Mouse (Mus musculus) heart, adult 11 months (tissue): Measurements from ENCODE around the gene Tnpo1.
A peak's percentile ranks its signal among the peaks of the same experiment; 100 is the strongest.
"Not testable (repeated sequence)": the region's sequence is repeated elsewhere in the genome, so short reads cannot be mapped to it uniquely, and the experiment has no call there.

Experiments used
- DNase-seq: peaks from one replicate; pipeline ENCODE4 v3.0.0; 2022

Gene Tnpo1

DNA sequence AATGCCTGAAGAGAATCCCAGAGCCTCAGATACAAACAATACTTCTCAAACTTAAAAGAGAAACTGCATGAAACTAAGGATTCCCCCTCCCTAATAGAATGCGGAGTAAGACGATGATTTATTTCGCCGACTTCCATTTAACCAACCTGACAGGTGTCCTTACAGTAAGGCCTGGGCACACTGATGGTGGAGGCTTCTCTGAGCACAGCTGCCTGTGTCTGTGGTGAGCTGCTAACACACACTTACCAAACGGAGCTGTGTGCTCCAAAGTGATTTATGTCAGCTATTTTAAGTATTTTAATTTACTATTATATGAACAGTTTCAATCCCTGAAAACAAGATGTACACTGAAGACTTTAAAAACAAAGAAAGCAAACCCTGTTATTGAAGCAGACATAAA lies 42.4 kb downstream of the Tnpo1 start:
- DNase-seq: peak; percentile 33

DNA sequence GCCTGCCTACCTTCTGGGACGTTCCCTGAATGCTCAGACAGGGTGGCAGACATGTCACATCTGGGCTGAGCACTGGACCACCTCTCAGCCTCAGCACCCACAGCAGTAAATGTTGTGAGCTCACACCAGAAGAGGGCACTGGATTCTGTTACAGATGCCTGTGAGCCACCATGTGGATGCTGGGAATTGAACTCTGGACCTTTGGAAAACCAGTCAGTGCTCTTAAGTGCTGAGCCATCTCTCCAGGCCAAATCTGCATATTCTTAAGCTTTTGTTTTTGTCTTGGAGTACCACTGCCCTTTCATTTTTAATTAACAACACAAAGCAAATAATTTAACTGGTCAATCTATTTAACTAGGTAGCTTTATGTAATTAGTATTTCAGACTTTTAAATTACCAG lies 44.2 kb downstream of the Tnpo1 start:
- no peak for DNase-seq

DNA sequence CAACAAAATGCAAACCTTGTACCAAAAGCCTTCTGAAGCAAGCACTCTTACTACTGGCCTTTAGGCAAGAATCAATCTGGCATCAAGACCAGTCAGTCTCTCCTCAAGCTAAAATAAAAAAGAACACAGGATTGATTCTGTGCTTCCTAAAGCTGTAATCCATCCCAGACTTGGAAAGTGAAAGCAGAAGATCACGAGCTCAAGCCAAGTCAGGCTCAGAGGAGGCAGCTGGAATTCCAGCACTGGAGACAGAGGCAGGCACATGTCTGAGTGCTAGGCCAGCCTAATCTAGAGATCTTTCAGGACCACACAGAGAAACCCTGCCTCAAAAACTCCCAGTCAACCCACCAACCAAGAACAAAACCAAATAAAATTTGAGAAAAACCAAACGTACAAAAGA lies 45.8 kb downstream of the Tnpo1 start:
- peak; percentile 92 for DNase-seq

DNA sequence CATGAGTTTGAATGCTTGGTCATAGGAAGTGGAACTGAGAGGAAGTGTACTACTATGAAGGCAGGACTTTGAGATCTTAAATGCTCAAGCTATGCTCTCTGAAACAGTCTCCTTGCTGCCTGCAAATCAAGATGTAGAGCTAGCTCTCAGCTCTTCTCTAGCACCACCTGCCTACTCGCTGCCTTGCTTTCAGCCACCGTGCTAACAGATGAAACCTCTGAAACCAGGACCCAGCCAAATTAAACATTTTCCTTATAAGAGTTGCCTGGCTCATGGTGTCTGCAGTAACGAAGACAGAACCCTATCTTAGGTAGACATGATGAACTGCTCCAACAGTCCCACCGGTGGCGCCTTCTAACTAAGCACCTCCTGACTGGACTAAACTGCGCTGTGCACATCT lies 46.8 kb downstream of the Tnpo1 start:
- DNase-seq: peak; percentile 61

DNA sequence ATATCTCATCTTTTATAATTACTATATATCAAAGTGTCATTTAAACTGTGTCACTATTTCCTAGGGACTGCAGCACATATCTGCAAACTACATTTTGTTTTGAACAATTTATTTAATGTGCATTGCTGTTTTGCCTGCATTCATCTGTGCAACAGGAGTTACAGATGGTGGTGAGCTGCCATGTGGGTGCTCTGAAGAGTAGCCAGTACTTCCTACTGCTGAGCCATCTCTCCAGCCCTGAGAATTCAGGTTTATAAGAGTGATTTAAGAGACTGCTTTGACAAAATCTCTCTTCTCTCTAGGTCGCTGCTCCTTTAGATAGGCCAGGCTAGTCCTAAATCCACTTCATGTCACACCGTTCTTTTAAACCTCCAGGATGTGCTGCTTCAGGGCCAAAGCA lies 49.0 kb downstream of the Tnpo1 start:
- DNase-seq: peak; percentile 51

DNA sequence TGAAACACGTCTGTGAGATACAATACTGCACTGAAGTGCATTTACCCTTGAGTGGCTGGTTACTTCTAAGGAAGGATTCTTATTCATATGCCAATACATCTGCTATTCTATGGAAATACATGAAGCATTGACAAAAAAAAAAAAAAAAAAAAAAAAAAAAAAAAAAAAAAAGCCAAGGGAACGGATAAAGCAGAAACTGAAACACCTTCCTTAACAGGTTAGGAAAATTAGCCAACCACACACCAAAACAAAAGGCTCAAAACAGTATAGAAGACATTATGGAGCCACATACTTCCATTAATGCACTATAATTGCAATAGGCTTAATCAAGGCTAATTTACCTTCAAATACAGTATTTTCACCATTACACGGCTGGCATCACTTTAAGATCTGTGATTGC lies 51.5 kb downstream of the Tnpo1 start:
- no peak for DNase-seq

DNA sequence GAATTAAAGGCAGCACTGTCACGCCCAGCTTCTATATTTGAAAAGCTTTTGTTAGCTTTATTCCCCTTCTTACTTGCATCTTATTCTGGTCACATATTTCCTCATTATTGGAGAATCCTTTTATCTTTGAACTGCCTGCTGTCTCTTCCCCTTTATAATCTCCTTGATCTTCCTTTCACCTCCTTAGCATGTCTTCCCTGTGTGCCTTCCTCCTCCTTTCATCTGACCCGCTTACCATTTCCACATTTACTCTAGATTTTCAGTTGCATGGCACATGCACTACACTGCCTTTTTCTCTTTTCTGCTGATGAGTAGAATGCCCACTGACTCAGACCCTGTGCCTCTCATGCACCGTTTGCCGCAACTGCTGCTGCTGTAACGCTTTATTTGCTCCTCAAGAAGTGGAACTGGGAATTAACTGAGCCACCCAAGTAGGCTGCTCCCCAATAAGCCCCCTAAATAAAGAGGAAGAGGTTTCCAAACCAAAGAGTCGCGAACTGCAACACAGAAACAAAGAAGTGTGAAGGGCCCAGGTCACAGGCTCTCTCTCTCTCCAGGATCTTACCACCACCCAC lies 53.8 kb downstream of the Tnpo1 start:
- peak; percentile 86 for DNase-seq

DNA sequence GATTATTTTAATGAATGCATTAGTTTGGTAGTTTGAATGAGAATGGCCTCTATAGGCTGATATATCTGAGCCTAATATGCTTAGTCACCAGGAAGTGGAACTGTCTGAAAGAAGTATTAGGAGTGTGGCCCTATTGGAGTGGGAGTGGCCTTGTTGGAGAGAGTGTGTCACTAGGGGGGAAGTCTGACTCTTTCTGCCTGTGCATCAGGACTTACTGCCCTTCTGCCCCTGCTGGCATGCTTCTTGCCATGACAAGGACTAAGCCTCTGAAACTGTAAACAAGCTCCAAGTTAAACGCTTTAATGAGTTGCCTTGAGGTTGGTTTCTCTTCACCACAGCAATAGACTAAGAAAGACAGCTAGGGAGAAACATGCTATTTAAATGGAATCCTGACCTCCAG lies 54.9 kb downstream of the Tnpo1 start:
- DNase-seq: peak; percentile 89

DNA sequence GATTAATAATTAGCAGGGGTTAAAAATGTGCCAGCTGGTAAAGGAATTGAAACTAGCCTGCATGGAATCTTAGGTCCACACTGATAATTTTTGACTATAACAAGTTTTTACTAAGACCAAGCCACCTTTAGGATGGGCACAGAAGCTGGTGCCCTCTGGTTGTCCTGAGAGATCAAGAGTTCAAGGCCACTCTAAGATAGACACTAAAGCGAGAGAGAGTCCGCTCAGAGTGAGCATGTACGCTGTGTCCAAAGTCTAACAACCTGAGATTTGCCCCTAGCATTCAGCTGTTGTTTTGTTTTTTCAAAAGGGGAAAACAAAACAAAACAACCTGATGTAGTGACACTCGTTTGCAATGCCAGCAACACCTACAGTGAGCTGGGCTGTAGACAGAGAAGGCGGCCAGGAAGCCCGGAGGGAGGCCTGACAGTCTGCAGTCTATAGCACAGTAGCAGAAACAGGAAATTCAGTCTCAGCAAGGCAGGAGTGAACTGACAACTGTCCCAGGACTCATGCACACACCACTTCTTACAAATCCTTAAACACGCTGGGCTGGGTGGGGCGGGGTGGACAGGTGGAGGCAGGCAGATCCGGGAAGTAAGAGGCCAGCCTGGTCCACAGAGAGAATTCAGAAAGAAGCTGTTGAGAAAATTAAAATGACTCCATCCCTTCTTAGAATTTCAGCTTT lies 57.8 kb downstream of the Tnpo1 start:
- peak; percentile 53 for DNase-seq

DNA sequence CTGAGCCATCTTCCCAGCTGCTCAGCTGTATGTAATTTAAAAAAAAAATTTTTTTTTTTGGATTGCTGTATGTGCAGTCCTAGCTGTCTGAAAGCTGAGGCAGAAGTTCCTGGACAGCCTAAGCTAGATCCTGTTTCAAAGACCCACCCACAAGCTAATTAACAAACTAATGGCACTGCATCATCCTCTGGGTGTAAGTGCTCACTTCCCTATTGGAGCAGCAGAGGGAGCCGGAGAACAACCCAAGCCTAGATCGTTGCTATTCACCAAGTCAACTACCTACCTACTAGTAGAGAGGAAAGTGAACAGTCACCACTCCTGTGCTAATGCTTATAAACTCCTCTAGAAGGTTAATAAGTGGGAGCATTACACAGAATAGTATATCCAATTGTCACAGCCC lies 58.4 kb downstream of the Tnpo1 start:
- DNase-seq: peak; percentile 94

DNA sequence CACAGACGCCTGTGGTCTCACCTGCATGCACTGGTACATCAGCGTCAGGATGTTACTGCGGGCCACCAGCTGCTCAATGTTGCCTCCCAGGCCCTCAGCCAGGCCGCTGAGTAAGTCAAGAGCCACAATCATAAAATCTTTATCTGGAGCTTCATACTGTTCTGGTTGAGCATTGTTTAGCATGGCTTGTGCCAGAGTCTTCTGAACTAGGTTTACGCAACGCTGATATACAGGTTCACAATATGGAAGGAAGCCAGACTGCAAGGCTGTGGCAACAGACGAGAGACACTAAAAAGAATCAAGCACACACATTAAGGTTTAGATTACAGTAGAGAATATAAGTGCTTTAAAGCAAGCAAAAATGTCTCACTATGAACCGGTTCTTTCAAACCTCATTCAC lies 70.9 kb downstream of the Tnpo1 start:
- peak; percentile 78 for DNase-seq

DNA sequence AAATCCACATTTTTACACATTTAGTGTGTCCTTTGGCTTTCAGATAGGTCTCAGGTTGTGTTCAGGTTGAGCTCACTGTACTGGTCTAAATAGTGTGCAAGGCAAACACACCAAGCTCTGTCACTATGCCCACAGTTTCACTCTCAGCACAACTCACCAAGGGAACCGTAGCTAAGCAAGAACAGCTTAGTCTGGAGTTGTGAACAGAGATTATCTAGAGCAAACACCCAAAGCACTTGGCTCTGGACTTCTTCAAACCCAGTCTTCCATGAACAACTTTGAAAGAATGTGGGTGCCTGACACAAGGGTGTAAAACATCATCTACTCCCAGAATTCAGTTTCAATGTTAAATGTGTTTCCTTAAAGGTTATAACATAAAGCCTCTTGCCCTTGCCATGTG lies 80.4 kb downstream of the Tnpo1 start:
- DNase-seq: no peak

DNA sequence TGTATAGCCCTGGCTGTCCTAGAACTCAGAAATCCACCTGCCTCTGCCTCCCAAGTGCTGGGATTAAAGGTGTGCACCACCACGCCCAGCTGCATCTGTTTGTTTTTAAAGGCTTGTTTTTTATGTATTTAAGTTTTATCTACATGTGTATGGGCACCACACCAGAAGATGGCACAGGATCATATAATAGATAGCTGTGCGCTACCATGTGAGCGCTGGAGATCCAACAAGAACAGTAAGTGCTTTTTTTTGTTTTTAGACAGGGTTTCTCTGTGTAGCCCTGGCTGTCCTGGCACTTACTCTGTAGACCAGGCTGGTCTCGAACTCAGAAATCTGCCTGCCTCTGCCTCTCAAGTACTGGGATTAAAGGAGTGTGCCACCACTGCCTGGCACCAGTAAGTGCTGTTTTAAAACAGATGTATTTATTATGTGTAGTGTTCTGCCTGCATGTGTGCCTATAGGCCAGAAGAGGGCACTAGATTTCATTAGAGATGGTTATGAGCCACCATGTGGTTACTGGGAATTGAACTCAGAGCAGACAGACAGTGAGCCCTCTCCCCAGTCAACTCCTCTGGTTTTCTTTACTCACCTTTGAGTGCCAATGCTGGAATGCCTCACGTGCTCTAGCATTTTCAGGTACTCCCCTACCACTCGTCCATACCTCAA lies 89.6 kb downstream of the Tnpo1 start:
- DNase-seq: peak; percentile 56

DNA sequence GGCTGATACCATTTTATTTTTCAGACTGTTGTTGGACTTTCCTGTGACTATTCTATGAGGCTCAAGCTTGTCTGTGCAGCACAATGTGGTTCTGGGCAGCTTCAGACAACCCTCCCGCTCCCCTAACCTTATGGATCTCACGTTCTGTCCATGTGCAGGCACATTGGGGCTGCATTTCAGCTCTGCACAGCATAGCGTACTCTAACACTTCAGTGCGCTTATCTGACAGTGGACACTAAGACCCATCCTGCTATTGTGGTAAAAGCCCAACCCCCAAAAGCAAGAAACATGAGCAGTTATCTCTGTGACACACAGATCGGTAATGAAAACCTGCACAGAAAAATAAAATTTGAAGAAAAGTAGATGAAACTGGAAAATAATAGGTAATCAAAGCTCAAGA lies 90.4 kb downstream of the Tnpo1 start:
- DNase-seq: peak; percentile 35

DNA sequence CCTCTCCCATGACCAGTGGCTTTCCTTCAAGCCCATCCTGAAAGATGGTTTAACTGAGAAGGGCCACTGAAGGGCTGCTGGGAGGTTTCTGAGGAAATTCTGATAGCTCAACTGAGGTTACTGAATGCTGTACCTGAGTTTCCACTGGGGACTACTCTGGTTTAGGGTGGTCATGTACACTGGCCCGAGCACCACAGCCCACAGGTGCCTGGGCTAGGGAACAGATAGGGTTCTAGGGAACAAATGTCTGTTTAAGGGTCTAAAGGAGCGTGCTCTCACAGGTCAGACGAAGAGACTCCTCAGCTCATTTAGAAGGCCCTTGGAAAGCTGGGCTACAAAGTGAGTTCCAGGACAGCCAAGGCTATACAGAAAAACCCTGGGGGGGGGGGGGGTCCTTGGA lies 91.5 kb downstream of the Tnpo1 start:
- peak; percentile 87 for DNase-seq

DNA sequence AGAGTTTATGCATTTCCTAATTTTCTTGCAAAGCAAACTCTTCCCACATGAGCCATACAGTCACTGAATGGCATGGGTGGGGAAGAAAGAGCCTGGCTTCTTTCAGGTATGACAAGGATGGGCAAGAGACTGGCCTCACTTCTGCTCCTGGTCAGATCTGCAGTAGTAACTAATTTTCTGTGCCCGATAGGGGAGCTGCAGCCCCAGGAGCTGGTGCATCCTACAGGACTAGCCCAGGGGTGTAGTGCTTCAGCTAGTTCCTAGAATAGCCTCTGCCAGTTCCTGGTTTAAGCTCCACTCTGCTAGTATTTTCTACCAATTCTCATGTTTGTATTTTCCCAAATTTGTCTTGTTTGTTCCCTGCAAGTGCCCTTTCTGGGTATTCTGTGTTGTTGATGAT lies 92.0 kb downstream of the Tnpo1 start:
- peak; percentile 79 for DNase-seq

DNA sequence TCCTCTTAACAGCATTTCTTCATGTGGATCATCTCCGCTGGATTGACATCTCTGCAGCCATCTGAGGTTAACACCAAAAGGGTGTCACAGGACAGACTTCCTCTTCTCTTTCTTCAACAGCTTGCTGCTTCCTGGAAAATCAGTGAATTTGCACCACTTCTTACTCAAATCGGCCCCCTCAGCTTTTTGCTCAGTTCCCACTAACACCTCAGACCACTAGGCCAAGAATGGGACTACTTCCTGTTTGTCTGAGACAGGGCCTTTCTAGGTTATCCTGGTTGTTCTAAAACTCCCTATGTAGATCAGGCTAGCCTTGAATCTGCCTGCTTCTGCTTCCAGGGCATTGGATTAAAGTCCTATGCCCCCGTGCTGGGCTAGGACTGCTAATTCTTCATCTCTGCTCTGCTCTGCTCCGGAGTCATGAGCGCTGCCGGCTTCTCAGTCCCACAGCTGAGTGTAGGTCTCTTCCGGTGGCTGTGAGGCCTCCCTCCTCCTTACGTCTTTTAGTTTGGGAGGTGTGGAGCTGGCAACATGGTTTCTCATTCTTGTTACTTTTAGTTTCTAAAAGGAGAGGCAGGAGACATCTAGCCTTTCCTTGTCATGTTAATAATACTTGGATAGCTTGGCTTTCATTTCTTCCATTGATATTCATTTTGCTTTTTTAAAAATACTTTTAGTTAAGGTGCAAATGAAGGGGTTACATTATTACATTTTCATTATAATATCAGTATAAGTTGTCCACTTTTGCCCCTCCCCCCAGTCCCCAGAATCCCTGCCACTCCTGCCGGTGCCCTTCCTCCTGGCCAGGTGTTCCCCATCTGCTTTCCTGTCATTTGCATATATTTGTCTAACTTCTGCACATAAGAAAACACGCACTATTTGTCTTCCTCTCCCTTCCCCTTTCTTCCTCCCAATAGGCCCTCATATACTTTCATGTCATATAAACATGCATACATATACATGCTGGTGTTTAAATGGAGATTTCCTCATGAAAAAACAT lies 93.4 kb downstream of the Tnpo1 start:
- DNase-seq: peak; percentile 94

DNA sequence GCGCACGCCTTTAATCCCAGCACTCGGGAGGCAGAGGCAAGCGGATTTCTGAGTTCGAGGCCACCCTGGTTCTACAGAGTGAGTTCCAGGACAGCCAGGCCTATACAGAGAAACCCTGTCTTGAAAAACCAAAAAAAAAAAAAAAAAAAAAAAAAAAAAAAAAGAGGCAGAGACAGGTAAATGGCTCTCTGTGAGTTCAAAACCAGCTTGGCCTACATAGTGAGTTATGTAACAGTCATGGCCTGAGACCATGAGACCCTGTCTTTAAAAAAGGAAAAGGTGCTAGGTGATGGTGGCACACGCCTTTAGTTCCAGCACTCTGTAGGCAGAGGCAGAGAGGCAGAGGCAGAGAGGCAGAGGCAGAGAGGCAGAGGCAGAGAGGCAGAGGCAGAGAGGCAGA lies 97.2 kb downstream of the Tnpo1 start:
- DNase-seq: not testable (repeated sequence)

DNA sequence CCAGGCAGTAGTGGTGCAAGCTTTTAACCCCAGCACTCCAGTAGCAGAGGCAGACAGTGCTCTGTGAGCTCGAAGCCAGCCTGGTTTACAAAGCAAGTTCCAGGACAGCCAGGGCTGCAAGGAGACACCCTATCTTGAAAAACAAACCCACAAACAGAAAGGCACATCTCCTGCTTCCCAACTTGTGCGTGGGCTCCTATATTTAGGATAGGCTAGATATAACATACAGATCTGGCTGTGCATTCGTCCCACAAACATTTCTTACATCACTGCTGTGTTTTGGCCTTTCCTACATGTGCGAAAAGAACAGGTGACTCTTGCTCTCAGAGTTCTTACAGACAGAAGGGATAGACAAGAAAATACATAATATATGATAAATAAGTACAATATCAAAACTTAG lies 100.6 kb downstream of the Tnpo1 start:
- DNase-seq: peak; percentile 62

DNA sequence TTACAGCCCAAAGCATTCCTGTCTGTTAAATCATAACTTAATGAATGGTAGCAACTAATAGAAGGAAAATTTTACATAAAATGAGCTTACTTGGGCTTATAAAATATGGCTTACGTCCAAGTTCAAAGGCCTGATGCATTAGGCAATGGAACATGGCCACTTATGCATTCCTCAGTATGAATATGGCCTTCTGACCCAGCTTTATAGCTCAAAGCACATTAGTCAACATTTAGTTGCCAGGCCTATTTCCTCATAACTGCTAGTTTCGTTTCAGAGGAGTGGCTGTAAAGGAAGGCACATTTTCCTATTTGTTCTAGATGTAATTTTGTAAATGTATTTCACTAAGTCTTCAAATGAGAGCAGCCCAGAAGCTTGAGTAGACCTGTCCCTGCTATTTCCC lies 107.1 kb downstream of the Tnpo1 start:
- peak; percentile 7 for DNase-seq

DNA sequence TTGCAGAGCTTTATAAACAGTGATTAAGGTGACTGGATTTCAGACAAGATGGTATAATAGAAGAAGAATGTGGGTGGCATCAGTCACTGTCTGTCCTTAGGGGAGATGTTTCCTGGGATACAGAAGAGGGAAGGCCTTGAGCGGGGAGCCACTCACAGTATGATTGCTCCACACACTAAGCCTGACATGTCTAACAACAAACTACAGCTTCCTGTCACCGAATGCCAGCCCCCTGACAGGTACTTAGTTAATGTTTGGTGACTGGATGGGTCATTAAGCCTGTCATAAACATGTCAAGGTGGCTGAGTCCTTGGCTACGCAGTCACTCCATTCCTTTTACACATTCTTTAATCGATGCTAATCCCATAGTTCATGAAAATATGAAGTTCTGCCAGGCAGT lies 108.0 kb downstream of the Tnpo1 start:
- peak; percentile 82 for DNase-seq

DNA sequence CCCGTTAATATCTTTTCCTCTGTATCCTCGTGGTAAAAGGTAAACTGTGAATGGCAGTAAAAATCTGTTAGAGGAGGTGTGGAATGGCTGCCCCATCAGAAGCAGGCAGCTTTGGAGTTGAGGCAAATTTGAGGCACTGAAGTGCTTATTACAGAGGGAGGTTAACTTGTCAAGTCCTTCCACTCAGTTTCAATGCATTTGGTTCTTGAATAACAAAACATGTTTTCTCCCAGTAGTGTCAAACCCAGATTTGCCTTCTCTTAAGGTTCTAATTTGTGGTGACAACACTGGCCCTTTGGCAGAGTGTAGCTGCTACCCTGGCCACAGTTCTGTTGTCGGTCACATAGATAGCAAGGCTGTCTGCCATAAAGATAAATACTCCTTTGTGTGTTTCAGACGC lies 108.4 kb downstream of the Tnpo1 start:
- peak; percentile 79 for DNase-seq

DNA sequence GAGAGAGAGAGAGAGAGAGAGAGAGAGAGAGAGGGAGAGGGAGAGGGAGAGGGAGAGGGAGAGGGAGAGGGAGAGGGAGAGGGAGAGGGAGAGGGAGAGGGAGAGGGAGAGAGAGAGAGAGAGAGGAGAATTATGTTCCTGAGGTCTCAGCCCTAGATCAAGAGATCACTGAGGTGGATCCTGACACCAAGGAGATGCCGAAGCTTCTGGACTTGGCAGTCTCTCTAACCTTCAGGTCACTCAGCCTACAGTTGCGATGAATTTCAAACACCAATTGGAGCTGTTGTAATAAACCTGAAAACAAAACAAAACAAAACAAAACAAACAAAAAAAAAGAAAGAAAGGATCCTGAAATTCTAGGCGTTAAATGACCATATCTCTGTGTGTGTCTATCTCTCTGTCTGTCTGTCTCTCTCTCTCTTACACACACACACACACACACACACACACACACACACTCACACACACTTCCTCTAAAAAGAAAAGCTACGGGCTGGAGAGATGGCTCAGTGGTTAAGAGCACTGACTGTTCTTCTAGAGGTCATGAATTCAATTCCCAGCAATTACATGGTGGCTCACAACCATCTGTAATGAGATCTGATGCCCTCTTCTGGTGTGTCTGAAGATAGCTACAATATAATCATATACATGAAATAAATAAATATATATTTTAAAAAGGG lies 109.1 kb downstream of the Tnpo1 start:
- DNase-seq: peak; percentile 60
